In the genomic region with DNA sequence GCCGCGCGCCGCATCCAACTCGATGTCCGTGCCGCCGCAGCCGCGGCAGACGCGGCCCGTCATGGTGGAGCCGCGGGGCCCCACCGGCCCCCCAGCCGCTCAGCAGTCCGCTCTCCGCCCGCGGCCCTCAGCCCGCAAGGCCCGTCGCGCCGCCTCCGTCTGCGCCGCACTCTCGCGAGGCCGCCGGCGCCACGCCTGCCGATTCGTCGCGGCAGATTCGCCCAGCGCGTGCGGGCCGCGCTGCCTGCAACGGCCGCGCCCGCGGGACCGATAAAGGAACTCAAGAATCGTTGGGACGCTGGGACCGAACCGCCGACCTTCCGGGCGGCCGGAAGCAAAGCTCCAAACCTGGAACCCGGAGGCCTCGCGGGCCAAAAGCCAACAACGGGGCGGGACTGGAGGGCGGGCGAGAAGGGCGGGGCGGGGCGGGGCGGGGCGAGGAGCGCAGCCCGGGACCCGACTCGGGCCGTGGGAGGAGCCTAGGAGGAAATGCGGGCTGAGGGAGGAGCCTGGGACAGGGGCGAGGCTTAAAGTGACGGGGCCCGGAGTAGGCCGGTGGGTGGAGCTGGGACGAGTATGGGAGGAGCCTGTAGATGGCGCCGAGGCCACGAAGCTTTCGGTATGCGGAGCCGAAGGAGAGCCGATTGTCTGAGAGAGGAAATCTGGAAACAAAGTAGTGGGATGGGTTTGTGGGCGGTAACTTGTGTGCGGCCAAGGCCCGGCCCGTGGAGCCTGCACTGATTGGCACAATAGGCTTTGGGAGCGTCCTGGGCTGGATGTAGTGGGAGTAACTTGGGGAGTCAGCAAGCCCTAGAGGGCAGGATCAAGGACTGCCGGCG, we compare ENCODE assay signal across 8 mouse cellular contexts. TPM values are rescaled to one million over a fixed set of nuclear protein-coding genes. Genes with fewer than 3 reads are reported as not detected.
DNase-seq lines count a peak whose midpoint lies in the region; ATAC-seq lines count a peak whose summit lies in the region.

Gene Brf1 (minus strand): TSS at position 411 of the 839 bp plus-strand sequence.

- no peaks in the 10 kb centered on the region for H3K9me3 ChIP-seq in intestine, embryonic 14.5 days (ENCODE audit: control insufficient read depth, low read length)

- peak within 1 kb of the TSS; percentile 86 for H3K4me2 ChIP-seq in intestine, embryonic 14.5 days (ENCODE audit: low read length)

- peak within 1 kb of the TSS; percentile 91 for H3K4me3 ChIP-seq in intestine, embryonic 14.5 days (ENCODE audit: low read depth, low read length)

- H3K9ac ChIP-seq in intestine, embryonic 14.5 days (ENCODE audit: low read length), result peak within 1 kb of the TSS; percentile 88

- WGBS in intestine, embryonic 14.5 days, result under 1% methylated on average over 93 of the region's 96 CpGs

- peak; percentile 88 to 90 for DNase-seq in adrenal gland, adult 18-20 months (ENCODE audit: low spot score in 2 of 2)
- DNase-seq in embryo, embryonic 11 days, result peak; percentile 99
- DNase-seq in gastrocnemius, postnatal 25 days, result peak; percentile 97
- DNase-seq in intestine, embryonic 14.5 days (ENCODE audit: low spot score), result peak; percentile 97
- peak; percentile 93 to 95 for DNase-seq in left cerebral cortex, postnatal 14 days (ENCODE audit: low spot score in 2 of 2)
- DNase-seq in mesoderm, embryonic 11.5 days (ENCODE audit: low read depth, low spot score), result peak; percentile 98
- peak; percentile 91 to 93 for DNase-seq in right cerebral cortex, postnatal 36 days (ENCODE audit: low spot score in 2 of 2)
- peak; percentile 98 for DNase-seq in yolk sac, embryonic 10.5 days (ENCODE audit: low spot score)

- no peaks in the 10 kb centered on the region for H3K36me3 ChIP-seq in intestine, embryonic 14.5 days (ENCODE audit: control insufficient read depth, insufficient read depth, low read length)

- peak within 1 kb of the TSS; percentile 95 for H3K27ac ChIP-seq in intestine, embryonic 14.5 days (ENCODE audit: low read depth)

- peaks cover 16% of the 10 kb centered on the region for H3K4me1 ChIP-seq in intestine, embryonic 14.5 days (replicated peaks; ENCODE audit: control insufficient read depth, insufficient read depth, low read length)

- H3K27me3 ChIP-seq in intestine, embryonic 14.5 days (replicated peaks; ENCODE audit: control insufficient read depth, insufficient read depth, low read length), result no peaks in the 10 kb centered on the region

- intact Hi-C loops in left cerebral cortex, postnatal 14 days (cut with DNase I), result no loop called here

- ATAC-seq in intestine, embryonic 14.5 days (replicated peaks; ENCODE audit: low FRiP score, low TSS enrichment, low read depth), result peak; percentile 97

RNA-seq across cellular contexts. Expression of gene Brf1, which starts in this region (rescaled TPM):
- total RNA-seq in adrenal gland, adult 18-20 months (2021), result 10 to 100 TPM; 39.1 to 50.4 TPM
- 10 to 100 TPM; 19.3 to 19.4 TPM for total RNA-seq in gastrocnemius, postnatal 25 days (2021)
- polyA plus RNA-seq in intestine, embryonic 14.5 days (2014; fragmentation: Nextera tagmentation; extraction: Ambion mirVana), result 53.8 and 55.8 TPM in 2 replicates
- 10 to 100 TPM; 49.0 to 51.1 TPM for total RNA-seq in left cerebral cortex, postnatal 14 days (2021)

Comparison
In these comparisons a context has a peak if more than half of its experiments do, and no peak if none do; other contexts are left out.
1. Peak in every context shown above with its lines: DNase-seq, ATAC-seq, H3K4me3 ChIP-seq and H3K27ac ChIP-seq.